Mouse (Mus musculus) heart, adult 2 months (tissue): ENCODE measurements around the gene Apom. TPM values are rescaled to one million over a fixed set of nuclear protein-coding genes. Genes with fewer than 3 reads are reported as not detected.

Source experiments
- DNase-seq, 2 experiments: peaks; one replicate each; pipeline ENCODE4 v3.0.0; 2021
- H3K27ac ChIP-seq: fragments of 200-600 bp; 2 replicates; pipeline ENCODE4 v1.8.1; 2022
- H3K27me3 ChIP-seq: fragments of 200-500 bp; 2 replicates; pipeline ENCODE4 v1.6.1; 2012; ENCODE audit warnings: mild to moderate bottlenecking, low read length, inconsistent platforms, mixed read lengths; ENCODE audit not compliant: control insufficient read depth, insufficient read depth
- H3K36me3 ChIP-seq: fragments of 200-500 bp; 2 replicates; pipeline ENCODE4 v1.6.1; 2012; ENCODE audit warnings: low read length, inconsistent platforms; ENCODE audit not compliant: control insufficient read depth, insufficient read depth
- H3K4me1 ChIP-seq: fragments of 200-500 bp; 2 replicates; pipeline ENCODE4 v1.6.1; 2011; ENCODE audit warnings: low read length; ENCODE audit not compliant: control insufficient read depth, insufficient read depth
- H3K4me3 ChIP-seq: fragments of 200-600 bp; 2 replicates; pipeline ENCODE4 v1.8.1; 2022
- H3K79me2 ChIP-seq: fragments of 200-500 bp; replicated peaks from 2 replicates; pipeline ENCODE4 v1.6.1; 2012; ENCODE audit warnings: mild to moderate bottlenecking, inconsistent platforms, low read length, moderate library complexity, mixed read lengths; ENCODE audit not compliant: control insufficient read depth, insufficient read depth
- H3K9ac ChIP-seq: fragments of 200-500 bp; 2 replicates; pipeline ENCODE4 v1.6.1; 2012; ENCODE audit warnings: low read depth, mild to moderate bottlenecking, control low read depth, inconsistent platforms, low read length, mixed read lengths
- CTCF ChIP-seq: fragments of 200-600 bp; IDR thresholded peaks from 2 replicates; pipeline ENCODE4 v1.8.1; 2022; ENCODE audit warnings: antibody characterized with exemption, mild to moderate bottlenecking, moderate library complexity
- EP300 ChIP-seq: fragments of 200-500 bp; IDR thresholded peaks from 2 replicates; pipeline ENCODE4 v1.6.1; 2011; ENCODE audit warnings: low read depth, low read length, control low read depth; ENCODE audit not compliant: insufficient read depth
- POLR2A ChIP-seq: fragments of 200-500 bp; IDR thresholded peaks from 2 replicates; pipeline ENCODE4 v1.6.1; 2011; ENCODE audit warnings: mild to moderate bottlenecking, low read depth, low read length, control low read depth; ENCODE audit not compliant: insufficient read depth
- WGBS: fragments of 180-500 bp; shearing (Covaris S2); methylation state at CpG from one replicate; pipeline ENCODE4 v1.1.7; 2018; 5-methylcytosine and 5-hydroxymethylcytosine counted together
- intact Hi-C: fragments of 180-260 bp; cut with DNase I; formaldehyde crosslinking; loops from one replicate; pipeline ENCODE4 v1.15.1; 2025
- polyA plus RNA-seq: library from polyadenylated mRNA; depleted of rRNA; stranded (reverse); fragments of >200 nt; gene quantifications from 2 replicates; pipeline ENCODE4 v1.2.3, GENCODE M21; 2012
- total RNA-seq, 2 experiments: library from RNA; stranded (reverse); gene quantifications; 2 replicates each; pipeline ENCODE4 v1.2.3; 2021

Gene Apom
- total and polyA plus RNA-seq, 3 experiments = not detected

DNA sequence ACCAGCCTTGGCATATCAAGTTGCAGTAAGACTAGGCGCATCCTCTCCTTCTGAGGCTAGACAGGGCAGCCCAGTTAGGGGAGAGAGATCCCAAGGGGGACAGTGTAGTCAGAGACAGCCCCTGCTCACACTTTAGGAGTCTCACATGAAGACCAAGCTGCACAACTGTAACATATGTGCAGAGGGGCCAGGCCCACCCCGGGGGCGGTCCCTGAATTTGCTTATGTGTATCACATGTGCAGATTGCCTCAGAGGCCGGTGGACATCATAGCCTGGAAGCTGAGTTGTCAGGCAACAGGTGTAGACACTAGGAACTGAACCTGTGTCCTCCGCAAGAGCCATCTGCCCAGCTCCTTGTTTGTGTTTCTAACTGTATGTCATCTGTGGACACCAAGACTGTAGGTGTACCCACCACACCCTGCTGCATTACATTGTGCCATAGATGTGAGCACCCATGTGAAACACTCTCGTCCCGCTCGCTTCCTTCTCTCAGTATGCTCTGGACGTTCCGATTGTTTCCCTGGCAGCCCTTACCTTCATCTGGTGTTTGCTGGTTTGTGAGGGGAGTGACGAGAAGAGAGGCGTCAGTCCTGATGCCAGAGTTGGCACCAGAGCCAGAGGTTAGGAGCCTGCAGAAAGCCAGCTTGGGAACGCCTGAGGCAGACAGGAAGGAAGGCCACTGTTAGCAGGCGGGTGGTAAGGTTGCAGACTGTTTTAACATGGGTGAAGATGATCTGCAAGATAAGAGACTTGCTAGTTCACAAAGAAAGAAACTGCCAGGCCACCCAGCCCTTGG is 39.2 kb downstream of the Apom start:
- 82% methylated on average over 14 of the region's 14 CpGs for WGBS
- no peak overlapping the region for H3K4me3 ChIP-seq
- peaks cover 1% of the 10 kb centered on the region; the same call in 1 of the 2 replicates for H3K4me1 ChIP-seq
- H3K9ac ChIP-seq = no peak overlapping the region
- DNase-seq = no peak
- intact Hi-C loops = no loop called here
- no peaks in the 10 kb centered on the region for H3K27me3 ChIP-seq
- TF ChIP-seq CTCF (no peak), EP300 (no peak), POLR2A (no peak)
- H3K27ac ChIP-seq = no peak overlapping the region
- no peaks in the 10 kb centered on the region for H3K36me3 ChIP-seq
- no peaks in the 10 kb centered on the region for H3K79me2 ChIP-seq

DNA sequence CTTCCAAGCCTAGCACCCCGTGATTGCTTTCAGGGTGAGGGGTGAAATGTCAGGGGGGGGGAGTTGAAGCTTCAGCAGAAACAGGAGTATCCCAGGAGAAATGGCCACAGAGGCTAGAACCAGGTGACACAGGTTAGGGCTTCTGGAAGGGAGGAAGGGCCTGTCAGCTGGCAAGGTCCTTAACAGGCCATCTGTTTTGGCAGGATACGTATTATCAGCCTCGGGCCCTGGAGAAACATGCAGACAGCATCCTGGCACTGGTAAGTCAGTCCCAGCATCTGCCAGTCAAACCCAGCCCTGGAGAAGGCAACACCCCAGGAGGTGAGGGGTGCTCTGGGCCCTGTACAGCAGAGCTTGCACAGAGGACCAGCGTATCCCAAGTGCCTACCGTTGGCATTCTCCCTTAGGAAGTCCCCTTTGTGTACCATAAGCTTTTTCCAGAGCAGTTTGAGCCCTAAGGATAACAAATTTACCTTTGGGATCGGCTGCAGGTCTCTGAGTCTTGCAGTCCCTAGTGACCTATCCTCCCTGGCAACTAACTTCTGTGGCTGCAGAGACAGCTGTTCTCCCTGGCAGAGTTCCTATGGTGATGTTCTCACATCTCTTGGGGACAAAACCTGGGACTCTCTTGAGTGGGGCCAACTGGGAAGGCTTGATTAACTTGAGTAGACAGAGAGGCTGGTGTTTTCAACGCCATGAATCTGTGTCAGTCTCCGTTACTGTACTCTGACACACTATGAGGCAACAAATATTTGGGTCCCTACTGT is 41.5 kb downstream of the Apom start:
- H3K9ac ChIP-seq = peak overlapping the region; percentile 11
- peaks cover 1% of the 10 kb centered on the region; the same call in 1 of the 2 replicates for H3K4me1 ChIP-seq
- no peaks in the 10 kb centered on the region for H3K36me3 ChIP-seq
- TF ChIP-seq CTCF (no peak), POLR2A (no peak), EP300 (no peak)
- DNase-seq = peak; percentile 42 to 43
- intact Hi-C loops = loop anchor here (2.0 kb wide), 1 partner anchor 30 kb away; the partner anchor contains the start of gene Gpank1
- 32% methylated on average over 8 of the region's 8 CpGs for WGBS
- H3K27ac ChIP-seq = peak overlapping the region; percentile 99
- H3K27me3 ChIP-seq = no peaks in the 10 kb centered on the region
- H3K4me3 ChIP-seq = peak overlapping the region; percentile 95
- no peaks in the 10 kb centered on the region for H3K79me2 ChIP-seq

GRCm38 (mm10) chr17:35088825-35089644 is 42.8 kb downstream of the Apom start, which contains the start of gene Abhd16a:
Abhd16a (plus strand) TSS chr17:35089263.
- Histone ChIP-seq H3K4me3 (peak within 1 kb of the TSS; percentile 95), H3K9ac (peak within 1 kb of the TSS; percentile 99), H3K79me2 (no peaks in the 10 kb centered on the region), H3K4me1 (peaks cover 1% of the 10 kb centered on the region; the same call in 1 of the 2 replicates), H3K27me3 (no peaks in the 10 kb centered on the region), H3K27ac (peak within 1 kb of the TSS; percentile 99), H3K36me3 (no peaks in the 10 kb centered on the region)
- DNase-seq = peak; percentile 95 to 97
- TF ChIP-seq POLR2A (peak; percentile 92), EP300 (no peak), CTCF (peak; percentile 58)
- intact Hi-C loops = loop anchor here (2.0 kb wide), 2 partner anchors 30 to 68 kb away; partner anchors contain the start of gene Ddah2
- WGBS = 3% methylated on average over 67 of the region's 67 CpGs

GRCm38 (mm10) chr17:35088151-35088550 is 43.7 kb downstream of the Apom start:
- WGBS = 34% methylated on average over 2 of the region's 2 CpGs
- peaks cover 1% of the 10 kb centered on the region; the same call in 1 of the 2 replicates for H3K4me1 ChIP-seq
- H3K36me3 ChIP-seq = no peaks in the 10 kb centered on the region
- H3K9ac ChIP-seq = no peak overlapping the region
- no peak overlapping the region for H3K4me3 ChIP-seq
- no peaks in the 10 kb centered on the region for H3K27me3 ChIP-seq
- DNase-seq = no peak
- intact Hi-C loops = loop anchor here (2.0 kb wide), 2 partner anchors 29 to 67 kb away; partner anchors contain the start of gene Ddah2
- no peak overlapping the region for H3K27ac ChIP-seq
- TF ChIP-seq POLR2A (no peak), CTCF (peak; percentile 50), EP300 (no peak)
- H3K79me2 ChIP-seq = no peaks in the 10 kb centered on the region

DNA sequence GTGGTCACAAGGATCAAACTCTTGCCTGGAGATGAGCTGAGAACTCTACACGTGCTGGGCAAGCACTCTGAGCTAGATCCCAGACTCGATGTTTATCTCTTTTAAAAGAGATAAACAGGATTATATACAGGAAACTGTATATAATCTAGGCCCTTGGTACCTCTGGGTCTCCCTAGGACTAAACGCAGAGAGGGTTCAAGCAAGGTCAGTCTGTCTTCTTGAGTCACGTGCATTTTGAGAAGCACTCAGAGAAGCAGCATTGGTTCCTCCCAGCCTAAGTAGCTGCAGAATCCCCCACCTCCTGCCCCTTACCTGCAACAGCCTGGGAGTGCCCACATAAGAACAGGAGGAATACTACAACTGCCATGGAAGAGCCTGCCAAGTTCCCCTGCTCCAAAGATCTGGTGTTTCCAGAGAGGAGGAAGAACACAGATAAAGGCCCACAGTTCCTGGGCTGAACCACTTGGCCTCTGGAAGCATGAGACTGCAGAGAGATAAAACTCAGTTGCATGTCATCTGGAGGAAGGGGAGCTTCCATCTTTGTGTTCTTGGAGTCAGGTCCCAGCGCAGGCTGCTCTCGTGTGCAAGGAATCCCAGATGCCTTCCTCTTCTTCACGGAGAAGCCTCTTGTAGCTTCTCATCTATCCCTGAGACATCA is 46.5 kb downstream of the Apom start, which contains the start of gene Ly6g6f:
Gene Ly6g6f (minus strand): TSS at position 403 of the 658 bp plus-strand sequence.
- DNase-seq = no peak
- Histone ChIP-seq H3K9ac (no peak within 1 kb of the TSS), H3K79me2 (no peaks in the 10 kb centered on the region), H3K27me3 (no peaks in the 10 kb centered on the region), H3K4me1 (peaks cover 1% of the 10 kb centered on the region; the same call in 1 of the 2 replicates), H3K27ac (no peak within 1 kb of the TSS), H3K4me3 (no peak within 1 kb of the TSS), H3K36me3 (no peaks in the 10 kb centered on the region)
- intact Hi-C loops = no loop called here
- 36% methylated on average over 7 of the region's 7 CpGs for WGBS
- TF ChIP-seq CTCF = no peak
- no peak for TF ChIP-seq EP300
- TF ChIP-seq POLR2A = no peak
